Mouse (Mus musculus): ENCODE results near the gene Hivep2. TPM values are rescaled to one million over a fixed set of nuclear protein-coding genes. Genes with fewer than 3 reads are reported as not detected.

Gene Hivep2
- polyA plus RNA-seq, 1 experiment = 26.4 TPM

GRCm38 (mm10) chr10:13935646-13936045 is 30.2 kb upstream of the Hivep2 start:
- WGBS = 83% methylated on average over 2 of the region's 2 CpGs
- no peak overlapping the region for H3K27ac ChIP-seq (ENCODE audit: control insufficient read depth, insufficient read depth, low read length)
- no peak for DNase-seq

GRCm38 (mm10) chr10:13941406-13941805 is 24.5 kb upstream of the Hivep2 start:
- Histone ChIP-seq H3K27ac (ENCODE audit: control insufficient read depth, insufficient read depth, low read length) (no peak overlapping the region), H3K36me3 (ENCODE audit: control insufficient read depth, insufficient read depth, low read length) (no peaks in the 10 kb centered on the region), H3K4me3 (ENCODE audit: control insufficient read depth, insufficient read depth, low read length) (no peak overlapping the region), H3K27me3 (ENCODE audit: control insufficient read depth, insufficient read depth, low read length) (no peaks in the 10 kb centered on the region), H3K4me1 (replicated peaks; ENCODE audit: control insufficient read depth, insufficient read depth, low read length) (no peaks in the 10 kb centered on the region)
- no peak for DNase-seq
- no peak for TF ChIP-seq POLR2A (IDR thresholded peaks at IDR 0.05; ENCODE audit: control insufficient read depth, extremely low read depth, insufficient read depth, low read length, poor library complexity)
- TF ChIP-seq CTCF (IDR thresholded peaks at IDR 0.05; ENCODE audit: borderline replicate concordance, control insufficient read depth, extremely low read depth, insufficient read depth, low read length, poor library complexity) = no peak
- WGBS = 89% methylated on average over 2 of the region's 2 CpGs

More at GRCm38 (mm10) chr10:13935646-13936045, 30.2 kb upstream of the Hivep2 start:
- no peaks in the 10 kb centered on the region for H3K36me3 ChIP-seq (ENCODE audit: control insufficient read depth, insufficient read depth, low read length)
- H3K4me3 ChIP-seq (ENCODE audit: control insufficient read depth, insufficient read depth, low read length) = no peak overlapping the region
- TF ChIP-seq CTCF (IDR thresholded peaks at IDR 0.05; ENCODE audit: borderline replicate concordance, control insufficient read depth, extremely low read depth, insufficient read depth, low read length, poor library complexity) = no peak
- no peak for TF ChIP-seq POLR2A (IDR thresholded peaks at IDR 0.05; ENCODE audit: control insufficient read depth, extremely low read depth, insufficient read depth, low read length, poor library complexity)
- H3K4me1 ChIP-seq (replicated peaks; ENCODE audit: control insufficient read depth, insufficient read depth, low read length) = no peaks in the 10 kb centered on the region
- H3K27me3 ChIP-seq (ENCODE audit: control insufficient read depth, insufficient read depth, low read length) = no peaks in the 10 kb centered on the region

- Histone ChIP-seq H3K4me3 (ENCODE audit: control insufficient read depth, insufficient read depth, low read length) (no peak overlapping the region), H3K36me3 (ENCODE audit: control insufficient read depth, insufficient read depth, low read length) (no peaks in the 10 kb centered on the region), H3K27me3 (ENCODE audit: control insufficient read depth, insufficient read depth, low read length) (no peaks in the 10 kb centered on the region), H3K4me1 (replicated peaks; ENCODE audit: control insufficient read depth, insufficient read depth, low read length) (no peaks in the 10 kb centered on the region), H3K27ac (ENCODE audit: control insufficient read depth, insufficient read depth, low read length) (no peak overlapping the region)
- TF ChIP-seq POLR2A (IDR thresholded peaks at IDR 0.05; ENCODE audit: control insufficient read depth, extremely low read depth, insufficient read depth, low read length, poor library complexity) (no peak), CTCF (IDR thresholded peaks at IDR 0.05; ENCODE audit: borderline replicate concordance, control insufficient read depth, extremely low read depth, insufficient read depth, low read length, poor library complexity) (no peak)
- 81% methylated on average over 3 of the region's 3 CpGs for WGBS
- DNase-seq = no peak
Measured at GRCm38 (mm10) chr10:13943706-13944105, 22.2 kb upstream of the Hivep2 start.

- DNase-seq = no peak
- 88% methylated on average over 7 of the region's 7 CpGs for WGBS
- Histone ChIP-seq H3K27ac (ENCODE audit: control insufficient read depth, insufficient read depth, low read length) (no peak overlapping the region), H3K27me3 (ENCODE audit: control insufficient read depth, insufficient read depth, low read length) (no peaks in the 10 kb centered on the region), H3K4me3 (ENCODE audit: control insufficient read depth, insufficient read depth, low read length) (no peak overlapping the region), H3K36me3 (ENCODE audit: control insufficient read depth, insufficient read depth, low read length) (no peaks in the 10 kb centered on the region), H3K4me1 (replicated peaks; ENCODE audit: control insufficient read depth, insufficient read depth, low read length) (no peaks in the 10 kb centered on the region)
- no peak for TF ChIP-seq CTCF (IDR thresholded peaks at IDR 0.05; ENCODE audit: borderline replicate concordance, control insufficient read depth, extremely low read depth, insufficient read depth, low read length, poor library complexity)
- no peak for TF ChIP-seq POLR2A (IDR thresholded peaks at IDR 0.05; ENCODE audit: control insufficient read depth, extremely low read depth, insufficient read depth, low read length, poor library complexity)
Measured at GRCm38 (mm10) chr10:13946498-13946897, 19.4 kb upstream of the Hivep2 start.

GRCm38 (mm10) chr10:13962965-13963364 is 2.9 kb upstream of the Hivep2 start:
- TF ChIP-seq CTCF (IDR thresholded peaks at IDR 0.05; ENCODE audit: borderline replicate concordance, control insufficient read depth, extremely low read depth, insufficient read depth, low read length, poor library complexity) = no peak
- no peak for TF ChIP-seq POLR2A (IDR thresholded peaks at IDR 0.05; ENCODE audit: control insufficient read depth, extremely low read depth, insufficient read depth, low read length, poor library complexity)
- Histone ChIP-seq H3K36me3 (ENCODE audit: control insufficient read depth, insufficient read depth, low read length) (no peaks in the 10 kb centered on the region), H3K27ac (ENCODE audit: control insufficient read depth, insufficient read depth, low read length) (no peak overlapping the region), H3K27me3 (ENCODE audit: control insufficient read depth, insufficient read depth, low read length) (no peaks in the 10 kb centered on the region), H3K4me3 (ENCODE audit: control insufficient read depth, insufficient read depth, low read length) (no peak overlapping the region), H3K4me1 (replicated peaks; ENCODE audit: control insufficient read depth, insufficient read depth, low read length) (no peaks in the 10 kb centered on the region)
- WGBS = 98% methylated on average over 2 of the region's 2 CpGs
- DNase-seq = no peak

GRCm38 (mm10) chr10:13963908-13964500 is 1.9 kb upstream of the Hivep2 start:
- no peak for TF ChIP-seq CTCF (IDR thresholded peaks at IDR 0.05; ENCODE audit: borderline replicate concordance, control insufficient read depth, extremely low read depth, insufficient read depth, low read length, poor library complexity)
- no peak for TF ChIP-seq POLR2A (IDR thresholded peaks at IDR 0.05; ENCODE audit: control insufficient read depth, extremely low read depth, insufficient read depth, low read length, poor library complexity)
- WGBS = 16% methylated on average over 8 of the region's 8 CpGs

More at GRCm38 (mm10) chr10:13963908-13964500, 1.9 kb upstream of the Hivep2 start:
- H3K4me3 ChIP-seq (ENCODE audit: control insufficient read depth, insufficient read depth, low read length) = peak overlapping the region; percentile 79
- H3K4me1 ChIP-seq (replicated peaks; ENCODE audit: control insufficient read depth, insufficient read depth, low read length) = no peaks in the 10 kb centered on the region
- H3K27me3 ChIP-seq (ENCODE audit: control insufficient read depth, insufficient read depth, low read length) = no peaks in the 10 kb centered on the region
- DNase-seq = no peak
- H3K27ac ChIP-seq (ENCODE audit: control insufficient read depth, insufficient read depth, low read length) = peak overlapping the region; percentile 97; the same call in 1 of the 2 replicates
- H3K36me3 ChIP-seq (ENCODE audit: control insufficient read depth, insufficient read depth, low read length) = no peaks in the 10 kb centered on the region
